Mouse (Mus musculus): Measurements from ENCODE around the gene Ipcef1. TPM values are rescaled to one million over a fixed set of nuclear protein-coding genes. Genes with fewer than 3 reads are reported as not detected.
"Not testable (repeated sequence)": the region's sequence is repeated elsewhere in the genome, so short reads cannot be mapped to it uniquely, and the experiment has no call there.

Ipcef1 gene
- total RNA-seq, 2 experiments from 2014 or later: 82.6 to 104 TPM

GRCm38 (mm10) chr10:6915991-6916390 is 136.3 kb downstream of the Ipcef1 start:
- intact Hi-C loops (cut with DNase I): loop anchor here (1.0 kb wide), 2 partner anchors 20 to 64 kb away; no protein-coding TSS in a partner anchor
- no peak for DNase-seq (ENCODE audit: low spot score in 2 of 2)

DNA sequence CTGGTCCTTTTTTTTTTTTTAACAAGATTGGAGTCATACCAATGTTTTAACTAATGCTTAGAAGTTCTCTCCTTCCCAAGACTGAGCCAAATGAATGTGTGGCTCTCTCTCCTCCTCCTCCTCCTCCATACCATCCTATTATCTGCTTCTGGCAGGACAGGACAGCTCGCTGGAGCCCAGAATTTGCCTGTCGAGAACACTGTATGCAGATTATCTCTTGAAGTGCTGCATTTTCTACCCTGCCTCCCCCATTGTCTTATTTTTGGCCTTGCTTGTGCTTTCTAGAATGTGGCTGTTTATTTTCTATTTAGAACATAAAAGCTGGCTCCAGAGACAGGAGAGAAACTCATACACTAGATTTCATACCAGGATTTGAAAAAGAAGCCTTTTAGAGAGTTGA is 142.5 kb downstream of the Ipcef1 start:
- DNase-seq (ENCODE audit: low spot score in 2 of 2): peak in 1 of 2 experiments; percentile 87
- intact Hi-C loops (cut with DNase I): loop anchor here (1.0 kb wide), 1 partner anchor 21 kb away; no protein-coding TSS in a partner anchor

GRCm38 (mm10) chr10:6901819-6902393 is 150.4 kb downstream of the Ipcef1 start:
- intact Hi-C loops (cut with DNase I): loop anchor here (2.0 kb wide), 1 partner anchor 35 kb away; no protein-coding TSS in a partner anchor
- DNase-seq (ENCODE audit: low spot score in 2 of 2): peak in 1 of 2 experiments; percentile 59

GRCm38 (mm10) chr10:6900126-6900525 is 152.2 kb downstream of the Ipcef1 start:
- DNase-seq (ENCODE audit: low spot score in 2 of 2): peak in 1 of 2 experiments; percentile 74
- intact Hi-C loops (cut with DNase I): loop anchor here (2.0 kb wide), 1 partner anchor 37 kb away; no protein-coding TSS in a partner anchor

DNA sequence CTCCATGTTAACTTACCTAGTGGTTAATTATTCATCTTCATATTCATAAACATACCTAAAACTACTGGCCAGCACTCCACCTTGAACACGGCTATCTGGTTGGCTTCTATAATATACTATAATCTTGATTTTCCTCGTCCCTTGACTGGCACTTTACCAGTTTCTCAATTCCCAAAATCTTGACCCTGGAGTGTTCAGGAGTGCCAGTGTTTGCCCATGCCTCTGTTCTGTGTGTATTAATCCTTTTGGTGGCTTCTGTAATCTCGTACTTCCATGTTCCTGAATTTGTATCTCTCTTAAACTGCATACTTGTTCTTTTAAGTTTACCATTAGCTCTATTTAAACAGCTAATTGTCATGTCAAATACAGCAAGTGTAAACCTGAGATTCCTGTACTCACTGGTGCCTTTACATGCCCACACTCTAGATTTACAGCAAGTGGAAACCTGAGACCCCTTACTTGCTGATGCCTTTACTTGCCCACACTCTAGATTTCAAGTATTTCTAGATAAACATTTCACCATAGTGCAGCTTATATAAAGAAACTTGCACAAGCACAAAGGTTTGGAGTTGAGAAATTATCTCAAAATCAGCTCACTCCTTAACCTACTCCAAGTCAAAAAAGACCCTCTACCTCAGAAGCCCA is 155.5 kb downstream of the Ipcef1 start:
- DNase-seq (ENCODE audit: low spot score in 2 of 2): no peak

DNA sequence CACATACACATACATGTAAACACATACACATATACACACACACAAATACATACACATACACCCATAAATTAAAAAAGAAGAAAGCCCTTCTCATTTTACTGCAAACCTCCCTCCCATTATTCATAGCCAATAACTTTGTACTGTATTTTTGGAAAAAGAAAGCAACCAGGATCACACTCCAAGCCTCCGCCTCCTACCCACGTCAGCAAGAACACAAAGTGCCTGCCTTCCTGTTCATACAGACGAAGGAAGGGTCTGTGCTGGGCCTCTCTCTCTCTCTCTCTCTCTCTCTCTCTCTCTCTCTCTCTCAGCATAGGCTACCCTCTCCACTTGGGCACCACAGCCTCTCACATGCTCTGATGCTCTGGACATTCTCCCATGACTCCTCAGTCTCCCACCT is 156.5 kb downstream of the Ipcef1 start:
- peak in 1 of 2 experiments; percentile 66 for DNase-seq (ENCODE audit: low spot score in 2 of 2)
- intact Hi-C loops (cut with DNase I): loop anchor here (5.0 kb wide), 1 partner anchor 82 kb away; no protein-coding TSS in a partner anchor

More for the DNA sequence above, 155.5 kb downstream of the Ipcef1 start:
- intact Hi-C loops (cut with DNase I): loop anchor here (5.0 kb wide), 1 partner anchor 81 kb away; no protein-coding TSS in a partner anchor

- intact Hi-C loops (cut with DNase I): no loop called here
- DNase-seq (ENCODE audit: low spot score in 2 of 2): peak in 1 of 2 experiments; percentile 20
Observed at GRCm38 (mm10) chr10:6890348-6891009, 161.8 kb downstream of the Ipcef1 start.

DNA sequence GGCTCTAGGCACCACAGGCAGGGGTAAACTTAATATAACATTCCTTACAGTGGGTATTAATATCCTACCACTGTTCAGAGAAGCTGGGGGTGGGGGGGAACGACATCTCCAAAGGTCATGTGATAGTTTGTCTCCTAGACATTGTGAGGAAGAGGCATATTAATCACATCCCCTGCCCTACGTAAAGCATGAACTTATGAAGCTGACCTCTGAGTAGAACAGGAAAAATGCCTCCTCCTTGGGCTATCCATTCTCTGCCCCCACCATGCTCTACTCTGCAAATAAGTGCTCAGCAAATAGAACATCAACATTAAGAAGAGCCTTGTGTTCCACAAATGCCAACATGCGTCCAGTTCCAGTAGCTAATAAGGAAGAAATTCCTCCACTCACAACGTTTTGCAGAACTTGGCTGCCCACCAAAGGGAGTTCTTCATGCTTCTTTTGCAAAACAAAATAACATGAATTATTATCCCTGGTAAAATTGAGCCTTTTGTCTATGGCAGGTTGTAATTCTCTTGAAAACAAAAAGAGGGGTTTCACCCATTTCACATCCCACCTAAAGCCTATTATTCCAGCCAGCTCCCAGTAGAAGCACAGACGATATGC is 162.5 kb downstream of the Ipcef1 start:
- intact Hi-C loops (cut with DNase I): loop anchor here (5.0 to 10.0 kb wide), 2 partner anchors 855 to 1042 kb away; no protein-coding TSS in a partner anchor

DNA sequence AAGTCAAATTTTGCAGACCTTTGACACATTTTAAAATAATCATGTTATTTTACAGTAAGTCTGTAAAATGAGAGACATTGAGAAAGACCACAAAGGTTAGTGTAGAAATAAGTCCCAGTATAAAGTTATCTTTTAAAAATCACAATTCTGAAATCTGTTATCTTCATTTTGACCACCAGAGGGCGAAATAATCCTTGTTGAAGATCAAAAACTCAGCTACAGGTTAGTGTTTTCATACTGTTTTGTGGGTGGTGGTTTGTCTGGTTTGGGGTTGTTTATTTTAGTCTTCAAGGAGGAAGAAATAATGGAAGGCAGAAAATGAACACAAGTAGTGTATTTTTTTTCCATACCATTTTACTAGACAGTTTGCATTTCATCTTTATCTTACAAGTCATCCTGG is 166.8 kb downstream of the Ipcef1 start:
- intact Hi-C loops (cut with DNase I): loop anchor here (2.0 to 10.0 kb wide), 3 partner anchors 191 to 1038 kb away; no protein-coding TSS in a partner anchor
- DNase-seq (ENCODE audit: low spot score in 2 of 2): peak in 1 of 2 experiments; percentile 55

More for the DNA sequence above, 162.5 kb downstream of the Ipcef1 start:
- no peak for DNase-seq (ENCODE audit: low spot score in 2 of 2)

DNA sequence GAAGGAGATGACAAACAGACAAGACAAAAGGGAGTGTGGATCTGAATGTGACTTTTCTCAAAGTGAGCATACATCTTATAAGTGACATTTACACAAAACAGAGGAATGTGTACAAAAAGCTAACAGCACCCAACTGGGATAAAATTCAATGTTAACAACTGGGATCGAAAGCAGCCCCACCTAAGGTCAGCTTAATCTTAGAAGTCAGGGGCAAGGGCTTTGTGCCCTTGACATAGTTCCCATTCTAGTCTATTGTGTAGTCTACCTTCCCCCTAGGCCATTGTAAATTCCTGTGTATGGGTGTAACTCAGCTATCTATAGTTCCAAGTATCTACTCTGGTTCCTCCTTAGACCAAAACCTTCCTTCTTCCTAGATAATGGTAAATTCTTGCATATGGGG is 170.2 kb downstream of the Ipcef1 start:
- intact Hi-C loops (cut with DNase I): loop anchor here (5.0 to 10.0 kb wide), 2 partner anchors 245 to 847 kb away; no protein-coding TSS in a partner anchor
- DNase-seq (ENCODE audit: low spot score in 2 of 2): not testable (repeated sequence)

DNA sequence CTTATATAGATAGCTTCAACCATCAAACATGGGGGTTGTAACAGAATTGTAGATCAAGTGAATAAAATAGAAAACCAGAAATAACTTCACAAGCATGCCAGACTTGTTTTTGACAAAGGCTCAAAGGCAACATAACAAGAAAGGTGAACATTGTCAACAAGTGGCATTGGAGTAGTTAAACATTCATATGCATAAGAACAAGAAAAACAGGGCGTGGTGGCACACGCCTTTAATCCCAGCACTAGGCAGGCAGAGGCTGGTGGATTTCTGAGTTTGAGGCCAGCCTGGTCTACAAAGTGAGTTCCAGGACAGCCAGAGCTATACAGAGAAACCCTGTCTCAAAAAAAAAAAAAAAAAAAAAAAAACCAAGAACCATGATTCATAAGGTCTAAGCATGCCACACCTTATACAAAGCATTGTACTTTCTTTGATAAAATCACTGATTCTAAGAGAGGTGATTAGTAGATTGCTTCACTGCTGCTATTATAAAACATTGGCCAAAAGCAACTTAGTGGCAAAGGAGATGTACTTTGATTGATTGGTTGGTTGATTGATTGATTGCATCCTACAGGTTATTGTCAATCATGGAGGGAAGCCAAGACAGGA is 173.9 kb downstream of the Ipcef1 start:
- DNase-seq (ENCODE audit: low spot score in 2 of 2): no peak
- intact Hi-C loops (cut with DNase I): no loop called here

DNA sequence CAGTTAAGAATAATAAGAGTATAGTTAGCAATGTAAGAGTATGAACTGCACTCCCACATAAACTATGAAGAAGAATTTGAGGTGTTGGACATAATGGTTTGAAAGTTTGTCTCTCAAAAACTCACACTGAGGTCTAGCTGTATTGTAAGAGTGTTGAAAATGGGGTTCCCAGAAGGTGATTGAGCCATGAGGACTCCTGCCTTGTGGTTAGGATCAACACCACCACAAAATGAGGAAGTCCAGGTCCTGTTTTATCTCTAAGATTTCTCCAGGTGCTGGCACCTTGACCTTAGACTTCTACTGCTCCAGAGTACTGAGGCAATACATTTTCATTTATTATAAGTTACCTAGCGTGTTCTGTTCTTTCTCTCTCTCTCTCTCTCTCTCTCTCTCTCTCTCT is 178.4 kb downstream of the Ipcef1 start:
- no peak for DNase-seq (ENCODE audit: low spot score in 2 of 2)
- intact Hi-C loops (cut with DNase I): no loop called here

GRCm38 (mm10) chr10:6871418-6872072 is 180.7 kb downstream of the Ipcef1 start:
- DNase-seq (ENCODE audit: low spot score in 2 of 2): peak in 1 of 2 experiments; percentile 28
- intact Hi-C loops (cut with DNase I): no loop called here

DNA sequence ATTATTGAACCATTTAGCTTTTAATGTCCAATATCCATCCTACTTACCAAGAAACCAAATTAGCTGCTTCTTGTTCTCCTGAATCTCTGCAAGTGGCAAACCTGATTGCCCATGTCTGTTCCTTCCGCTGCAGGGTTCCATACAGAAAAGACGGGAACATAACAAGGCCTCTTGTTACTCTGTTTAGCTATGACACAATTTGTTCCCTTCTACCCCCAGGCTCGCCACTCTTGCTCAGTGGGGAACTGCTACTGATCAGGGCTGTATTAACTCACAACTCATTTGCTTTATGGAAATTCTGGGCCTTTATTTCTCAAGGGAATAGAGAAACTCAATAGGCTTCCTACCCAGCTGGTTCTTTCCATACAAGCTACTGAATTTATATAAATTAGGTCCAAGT is 196.5 kb downstream of the Ipcef1 start:
- intact Hi-C loops (cut with DNase I): loop anchor here (2.0 kb wide), 1 partner anchor 67 kb away; no protein-coding TSS in a partner anchor
- no peak for DNase-seq (ENCODE audit: low spot score in 2 of 2)

DNA sequence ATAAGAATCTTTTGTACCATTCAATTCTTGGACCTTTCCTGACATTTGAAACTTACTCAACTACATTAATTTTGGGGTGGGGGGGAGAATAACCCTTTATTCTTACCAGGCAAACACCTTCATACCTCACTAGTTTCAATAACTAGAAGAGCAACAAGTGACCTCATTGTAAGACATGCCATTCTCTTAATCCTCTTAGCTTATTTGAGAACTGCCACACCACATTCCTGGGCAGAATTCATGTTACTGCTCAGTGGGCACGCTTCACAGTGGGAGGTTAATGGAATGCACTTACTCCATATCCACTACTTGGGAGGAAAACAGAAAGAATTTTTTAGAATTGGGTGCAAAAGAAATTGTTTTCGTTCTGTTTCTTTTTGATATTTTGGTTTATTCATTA is 203.4 kb downstream of the Ipcef1 start:
- no peak for DNase-seq (ENCODE audit: low spot score in 2 of 2)
- intact Hi-C loops (cut with DNase I): no loop called here

GRCm38 (mm10) chr10:6848162-6848754 is 204.0 kb downstream of the Ipcef1 start:
- intact Hi-C loops (cut with DNase I): no loop called here

DNA sequence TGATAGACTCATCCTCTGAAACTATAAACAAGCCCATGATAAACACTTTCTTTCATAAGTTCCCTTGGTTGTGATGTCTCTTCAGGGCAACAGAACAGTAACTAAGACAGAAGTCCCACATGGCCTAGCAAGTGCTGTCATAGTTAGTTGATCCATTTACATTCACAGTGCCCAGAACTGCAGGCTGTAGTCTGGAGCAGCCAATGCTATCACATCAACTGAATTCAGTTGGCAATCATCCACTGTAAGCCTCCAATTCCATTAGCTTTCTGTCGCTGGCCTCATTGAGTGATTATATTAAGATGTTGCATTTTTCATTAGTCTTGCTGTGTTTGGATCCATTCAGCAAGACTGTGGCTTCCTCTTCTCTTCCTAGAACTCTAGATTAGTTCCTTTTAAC is 206.0 kb downstream of the Ipcef1 start:
- no peak for DNase-seq (ENCODE audit: low spot score in 2 of 2)
- intact Hi-C loops (cut with DNase I): no loop called here

More at GRCm38 (mm10) chr10:6848162-6848754, 204.0 kb downstream of the Ipcef1 start:
- DNase-seq (ENCODE audit: low spot score in 2 of 2): peak; percentile 6 to 44

DNA sequence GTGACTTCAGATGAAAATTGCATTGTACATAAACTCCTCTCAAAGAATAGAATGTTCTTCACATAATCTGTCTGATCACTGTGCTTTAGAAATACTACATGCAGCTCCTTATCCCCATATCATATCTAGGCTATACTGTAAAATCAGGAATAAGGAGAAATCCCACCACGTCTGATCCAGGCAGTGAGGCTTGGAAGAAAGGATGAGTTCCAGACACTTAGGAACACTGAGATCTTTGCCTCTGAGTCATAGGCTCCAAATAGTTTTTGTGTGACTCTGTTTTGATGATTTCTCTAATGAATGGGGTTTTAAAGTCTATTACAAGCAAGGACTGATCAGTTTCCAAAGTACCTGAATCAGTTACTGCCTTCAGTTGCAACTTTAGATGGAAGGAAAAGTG is 210.1 kb downstream of the Ipcef1 start:
- intact Hi-C loops (cut with DNase I): no loop called here

More for the DNA sequence above, 210.1 kb downstream of the Ipcef1 start:
- DNase-seq (ENCODE audit: low spot score in 2 of 2): no peak
